Mouse (Mus musculus) CH12.LX (cell line): ENCODE measurements around the gene Eif4g3. TPM values are rescaled to one million over a fixed set of nuclear protein-coding genes. Genes with fewer than 3 reads are reported as not detected.

Experiments used
- DNase-seq: peaks from one replicate; pipeline ENCODE4 v3.0.0-alpha.2; 2013; ENCODE audit errors: extremely low read depth
- H3K27ac ChIP-seq: 2 replicates; pipeline ENCODE4 v1.5.1; 2012; ENCODE audit warnings: low read depth, mild to moderate bottlenecking, control low read depth, moderate library complexity; ENCODE audit not compliant: insufficient read depth
- H3K27me3 ChIP-seq: replicated peaks from 2 replicates; pipeline ENCODE3; 2012; ENCODE audit warnings: inconsistent platforms
- H3K36me3 ChIP-seq, 2 experiments: replicated peaks in 1 of 2; 2 replicates each; pipeline versions ENCODE3 to v1.6.1; 2012; ENCODE audit warnings: inconsistent platforms in 1 of 2, low read length in 1 of 2, mild to moderate bottlenecking in 1 of 2, mixed read lengths in 1 of 2, moderate library complexity in 1 of 2; ENCODE audit not compliant: control insufficient read depth in 1 of 2, insufficient read depth in 1 of 2
- H3K4me1 ChIP-seq, 2 experiments: 2 replicates each; pipeline ENCODE4 v1.6.1; 2012; ENCODE audit warnings: inconsistent platforms in 1 of 2, moderate library complexity in 1 of 2; ENCODE audit not compliant: insufficient read depth in 2 of 2, control insufficient read depth in 1 of 2
- H3K4me2 ChIP-seq: 2 replicates; pipeline ENCODE4 v1.6.1; 2012; ENCODE audit warnings: low read depth, mild to moderate bottlenecking, control low read depth; ENCODE audit not compliant: poor library complexity, insufficient read depth, severe bottlenecking
- H3K4me3 ChIP-seq, 3 experiments: fragments of 150-350 bp in 1 of 3; sonication (generic) in 1 of 3; replicated peaks in 1 of 3; 2 replicates each; pipeline versions ENCODE3 to v1.5.1; 2011 to 2012; ENCODE audit warnings: low read depth in 2 of 3, low read length in 2 of 3, mild to moderate bottlenecking in 2 of 3, moderate library complexity in 2 of 3, control low read depth in 1 of 3, improper control_type of control experiment in 1 of 3, inconsistent platforms in 1 of 3, mixed read lengths in 1 of 3; ENCODE audit not compliant: poor library complexity in 1 of 3
- H3K79me2 ChIP-seq: replicated peaks from 2 replicates; pipeline ENCODE4 v1.6.1; 2012; ENCODE audit warnings: mild to moderate bottlenecking, moderate library complexity; ENCODE audit not compliant: control insufficient read depth, poor library complexity, insufficient read depth, severe bottlenecking; ENCODE audit errors: extremely low read depth
- H3K9ac ChIP-seq: 2 replicates; pipeline ENCODE4 v1.6.1; 2012; ENCODE audit warnings: low read depth, mild to moderate bottlenecking, control low read depth, moderate library complexity; ENCODE audit not compliant: insufficient read depth
- H3K9me3 ChIP-seq: replicated peaks from 2 replicates; pipeline ENCODE3; 2012; ENCODE audit warnings: low read length, inconsistent platforms, mixed read lengths
- CHD1 ChIP-seq: IDR thresholded peaks from 2 replicates; pipeline ENCODE4 v1.6.1; 2012; ENCODE audit warnings: low read depth, low read length, improper control_type of control experiment, inconsistent platforms
- CHD2 ChIP-seq: IDR thresholded peaks from 2 replicates; pipeline ENCODE4 v1.6.1; 2011; ENCODE audit warnings: low read length, improper control_type of control experiment
- CTCF ChIP-seq, 2 experiments: IDR thresholded peaks in 1 of 2; conservative IDR thresholded peaks in 1 of 2; 2 replicates each; pipeline ENCODE4 v1.5.1; 2011 to 2012; ENCODE audit warnings: low read depth in 2 of 2, low read length in 2 of 2, improper control_type of control experiment in 1 of 2, inconsistent platforms in 1 of 2, mild to moderate bottlenecking in 1 of 2, moderate library complexity in 1 of 2
- EP300 ChIP-seq: IDR thresholded peaks from 2 replicates; pipeline ENCODE4 v1.6.1; 2011; ENCODE audit warnings: low read length, improper control_type of control experiment
- ETS1 ChIP-seq: conservative IDR thresholded peaks from 2 replicates; pipeline ENCODE4 v1.6.1; 2012; ENCODE audit warnings: low read depth, mild to moderate bottlenecking, inconsistent platforms, low read length, improper control_type of control experiment, moderate library complexity
- GABPA ChIP-seq: IDR thresholded peaks from 2 replicates; pipeline ENCODE4 v1.6.1; 2012; ENCODE audit warnings: low read depth, low read length, improper control_type of control experiment, inconsistent platforms; ENCODE audit not compliant: insufficient replicate concordance
- JUN ChIP-seq: IDR thresholded peaks from 2 replicates; pipeline ENCODE4 v1.6.1; 2011; ENCODE audit warnings: low read depth, mild to moderate bottlenecking, low read length, improper control_type of control experiment, moderate library complexity; ENCODE audit not compliant: insufficient read depth
- JUND ChIP-seq: conservative IDR thresholded peaks from 2 replicates; pipeline ENCODE4 v1.6.1; 2011; ENCODE audit warnings: low read depth, low read length, improper control_type of control experiment
- MAFK ChIP-seq: IDR thresholded peaks from 2 replicates; pipeline ENCODE4 v1.6.1; 2011; ENCODE audit warnings: low read length, improper control_type of control experiment; ENCODE audit not compliant: insufficient replicate concordance
- MAZ ChIP-seq: IDR thresholded peaks from 2 replicates; pipeline ENCODE4 v1.6.1; 2012; ENCODE audit warnings: low read depth, mild to moderate bottlenecking, inconsistent platforms, low read length, improper control_type of control experiment, moderate library complexity
- MEF2A ChIP-seq: IDR thresholded peaks from 2 replicates; pipeline ENCODE4 v1.6.1; 2014; ENCODE audit warnings: low read depth, mild to moderate bottlenecking, inconsistent platforms, low read length, improper control_type of control experiment, borderline replicate concordance
- NELFE ChIP-seq: IDR thresholded peaks from 2 replicates; pipeline ENCODE4 v1.6.1; 2011; ENCODE audit warnings: low read depth, low read length, improper control_type of control experiment
- PAX5 ChIP-seq: IDR thresholded peaks from 2 replicates; pipeline ENCODE4 v1.6.1; 2012; ENCODE audit warnings: low read length, inconsistent platforms, mixed read lengths
- POLR2AphosphoS2 ChIP-seq: IDR thresholded peaks from 2 replicates; pipeline ENCODE4 v1.6.1; 2011; ENCODE audit warnings: low read depth, low read length, improper control_type of control experiment
- RAD21 ChIP-seq: IDR thresholded peaks from 2 replicates; pipeline ENCODE4 v1.6.1; 2011; ENCODE audit warnings: low read depth, mild to moderate bottlenecking, low read length, improper control_type of control experiment, moderate library complexity
- RCOR1 ChIP-seq: conservative IDR thresholded peaks from 2 replicates; pipeline ENCODE4 v1.6.1; 2012; ENCODE audit warnings: low read depth, mild to moderate bottlenecking, inconsistent platforms, low read length, improper control_type of control experiment
- SMC3 ChIP-seq: IDR thresholded peaks from 2 replicates; pipeline ENCODE4 v1.6.1; 2011; ENCODE audit warnings: low read depth, low read length, improper control_type of control experiment
- TBP ChIP-seq: conservative IDR thresholded peaks from 2 replicates; pipeline ENCODE4 v1.6.1; 2011; ENCODE audit warnings: low read depth, low read length, improper control_type of control experiment
- USF2 ChIP-seq: conservative IDR thresholded peaks from 2 replicates; pipeline ENCODE4 v1.6.1; 2011; ENCODE audit warnings: low read depth, low read length, improper control_type of control experiment
- ZC3H11A ChIP-seq: IDR thresholded peaks from 2 replicates; pipeline ENCODE4 v1.6.1; 2012; ENCODE audit warnings: low read depth, mild to moderate bottlenecking, inconsistent platforms, low read length, improper control_type of control experiment
- dilution Hi-C: fragments of 300-500 bp; cut with MboI; formaldehyde crosslinking; loops from 2 replicates; pipeline ENCODE4 v1.14.3; 2020; ENCODE audit warnings: low sequenced_read_pairs; ENCODE audit not compliant: extremely low pct_unique_long_range_greater_than_20kb, extremely low pct_ligation_motif_present
- in situ Hi-C: fragments of 300-500 bp; cut with MboI; formaldehyde crosslinking; loops from 3 replicates; pipeline ENCODE4 v1.14.3; 2019; ENCODE audit warnings: low sequenced_read_pairs, low pct_ligation_motif_present, low pct_unique_long_range_greater_than_20kb, mixed read lengths
- polyA plus RNA-seq: library from polyadenylated mRNA; unstranded; fragments of >175 nt; gene quantifications from 2 replicates; pipeline ENCODE4 v1.2.1, GENCODE M21; 2012; ENCODE audit warnings: low read depth; ENCODE audit not compliant: insufficient read length
- total RNA-seq, 2 experiments: library from RNA; depleted of rRNA; stranded (reverse); fragments of 300-350 nt in 1 of 2; fragments of >200 nt in 1 of 2; gene quantifications; 2 replicates each; pipeline ENCODE4 v1.2.3; 2012 to 2014

Eif4g3 gene
- total and polyA plus RNA-seq, 3 experiments, result 10.8 to 47.2 (median 24.0) TPM

- dilution Hi-C loops, result no loop called here
- Histone ChIP-seq H3K36me3 (peaks cover 40 to 72% of the 10 kb centered on the region in 2 experiments), H3K9me3 (no peaks in the 10 kb centered on the region), H3K9ac (no peak overlapping the region), H3K4me1 (peaks cover 4 to 19% of the 10 kb centered on the region in 2 experiments), H3K79me2 (peaks cover 59% of the 10 kb centered on the region), H3K4me3 (no peak overlapping the region), H3K27ac (no peak overlapping the region), H3K4me2 (no peak overlapping the region), H3K27me3 (no peaks in the 10 kb centered on the region)
- TF ChIP-seq USF2 (no peak), ZC3H11A (no peak), MAFK (no peak), JUN (no peak), CTCF (conservative IDR thresholded peaks at IDR 0.05 in 1 of 2, IDR thresholded peaks at IDR 0.05 in 1 of 2; ENCODE audit: low read depth in 2 of 2, low read length in 2 of 2) (no peak), ETS1 (no peak), MEF2A (no peak), POLR2AphosphoS2 (no peak), NELFE (no peak), GABPA (no peak), CHD1 (no peak), RAD21 (no peak), TBP (no peak), RCOR1 (no peak), JUND (no peak), CHD2 (no peak), PAX5 (no peak)
- DNase-seq, result no peak
- in situ Hi-C loops, result no loop called here
Observed at GRCm38 (mm10) chr4:137998232-137998631, 5.4 kb downstream of the Eif4g3 start.

GRCm38 (mm10) chr4:138000682-138001081 is 7.9 kb downstream of the Eif4g3 start:
- H3K9ac ChIP-seq, result no peak overlapping the region
- TF ChIP-seq EP300, result no peak
- no peak for TF ChIP-seq JUND
- TF ChIP-seq CTCF (conservative IDR thresholded peaks at IDR 0.05 in 1 of 2, IDR thresholded peaks at IDR 0.05 in 1 of 2; ENCODE audit: low read depth in 2 of 2, low read length in 2 of 2), result no peak
- TF ChIP-seq ETS1, result no peak
- no peak for TF ChIP-seq SMC3
- TF ChIP-seq RAD21, result no peak
- no peak for TF ChIP-seq MAZ
- no peak for TF ChIP-seq POLR2AphosphoS2
- TF ChIP-seq CHD1, result no peak
- no peak for TF ChIP-seq TBP
- peaks cover 48% of the 10 kb centered on the region for H3K79me2 ChIP-seq
- no peaks in the 10 kb centered on the region for H3K9me3 ChIP-seq
- H3K4me1 ChIP-seq, result peaks cover 4 to 13% of the 10 kb centered on the region in 2 experiments
- no peaks in the 10 kb centered on the region for H3K27me3 ChIP-seq
- in situ Hi-C loops (no loop called here), dilution Hi-C loops (no loop called here)
- DNase-seq, result no peak
- no peak overlapping the region for H3K4me3 ChIP-seq
- H3K36me3 ChIP-seq, result peaks cover 53 to 89% of the 10 kb centered on the region in 2 experiments
- no peak overlapping the region for H3K27ac ChIP-seq
- H3K4me2 ChIP-seq, result no peak overlapping the region
